ENCODE assay signal across 8 mouse cellular contexts in the genomic region with DNA sequence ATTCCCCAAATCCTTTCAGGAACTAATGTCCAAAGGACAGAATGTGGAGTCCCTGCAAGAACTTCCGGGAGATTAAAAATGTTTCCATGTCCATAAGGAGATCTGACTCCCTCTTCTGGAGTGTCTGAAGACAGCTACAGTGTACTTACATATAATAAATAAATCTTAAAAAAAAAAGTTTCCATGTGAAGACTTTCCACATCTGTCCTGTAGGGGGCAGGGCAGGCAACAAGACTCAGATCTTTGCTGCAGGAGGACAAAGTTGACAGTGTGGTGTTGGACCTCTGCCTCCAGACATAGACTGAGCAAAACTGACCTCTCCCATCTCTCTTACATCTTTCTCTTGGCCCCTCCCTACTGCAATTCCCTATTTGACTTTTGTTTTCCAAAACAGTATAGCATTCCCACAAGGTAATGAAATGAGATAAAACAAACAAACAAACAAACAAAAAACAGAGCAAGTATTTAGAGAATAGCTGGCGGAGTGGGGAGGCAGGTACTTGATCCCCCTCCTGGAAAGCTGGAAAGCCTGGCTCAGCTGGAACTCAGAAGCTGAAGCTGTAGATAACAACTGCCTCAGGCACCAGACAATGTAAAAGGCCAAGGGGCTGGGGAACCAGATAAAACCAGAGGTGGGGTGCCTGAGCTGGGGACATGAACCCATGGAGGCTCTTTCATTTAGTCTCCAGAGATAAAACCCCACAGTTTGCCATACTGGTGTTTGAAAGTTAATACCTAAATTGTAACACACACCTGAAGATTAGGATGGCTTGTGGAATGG.
A peak's percentile ranks its signal among the peaks of the same experiment; 100 is the strongest.
DNase-seq lines count a peak whose midpoint lies in the region.

No protein-coding gene starts in this region.

- intact Hi-C loops in gastrocnemius, postnatal 14 days (cut with DNase I; ENCODE audit: low total_unique reads): loop anchor here (10.0 kb wide), 1 partner anchor 53 kb away; no protein-coding TSS in a partner anchor

- no peak overlapping the region for H3K4me3 ChIP-seq in forebrain, embryonic 10.5 days

- H3K27ac ChIP-seq in forebrain, embryonic 10.5 days: no peak overlapping the region

- H3K9me3 ChIP-seq in forebrain, embryonic 10.5 days: no peaks in the 10 kb centered on the region

- DNase-seq in gastrocnemius, postnatal 14 days: peak; percentile 20
- no peak for DNase-seq in gastrocnemius, adult 8-10 months (ENCODE audit: low spot score in 2 of 2)
- DNase-seq in urinary bladder, postnatal 14 days (ENCODE audit: low spot score): peak; percentile 11
- DNase-seq in urinary bladder, adult 18-20 months (ENCODE audit: low spot score in 2 of 2): no peak
- DNase-seq in induced T-regulatory cell, adult 2 months (ENCODE audit: low read depth): peak; percentile 4
- DNase-seq in retina, postnatal 1 day: peak; percentile 71
- no peak for DNase-seq in layer of hippocampus, adult 9-10 months (ENCODE audit: low spot score)
- DNase-seq in forebrain, embryonic 10.5 days (ENCODE audit: extremely low spot score, low spot score): no peak

- no peaks in the 10 kb centered on the region for H3K27me3 ChIP-seq in forebrain, embryonic 10.5 days (ENCODE audit: poor library complexity, severe bottlenecking)

- H3K4me1 ChIP-seq in forebrain, embryonic 10.5 days: no peaks in the 10 kb centered on the region

- H3K36me3 ChIP-seq in forebrain, embryonic 10.5 days (replicated peaks): 0 out of 2 replicates have a peak, but pooled peaks cover 6% of the 10 kb centered on the region

- 83% methylated on average over 2 of the region's 2 CpGs for WGBS in forebrain, embryonic 10.5 days

Comparison
In these comparisons a context has a peak if more than half of its experiments do, and no peak if none do; other contexts are left out.
1. DNase-seq: peak in gastrocnemius, postnatal 14 days (single experiment), urinary bladder, postnatal 14 days (single experiment), induced T-regulatory cell, adult 2 months (single experiment) and retina, postnatal 1 day (single experiment); none in gastrocnemius, adult 8-10 months (0 of 2), urinary bladder, adult 18-20 months (0 of 2), layer of hippocampus, adult 9-10 months (single experiment) and forebrain, embryonic 10.5 days (single experiment).